Mouse (Mus musculus) midbrain, embryonic 15.5 days (tissue): Measurements from ENCODE around the gene Cd38. TPM values are rescaled to one million over a fixed set of nuclear protein-coding genes. Genes with fewer than 3 reads are reported as not detected.

Experiments
- ATAC-seq: fragments of 200-750 bp; cut with Nextera tagmentation; replicated peaks from 2 replicates; pipeline ENCODE4 v1.8.0; 2017; ENCODE audit warnings: moderate TSS enrichment
- H3K27ac ChIP-seq: fragments of 300-500 bp; sonication (generic); 2 replicates; pipeline ENCODE4 v1.5.1; 2015; ENCODE audit warnings: mild to moderate bottlenecking, inconsistent platforms
- H3K27me3 ChIP-seq: fragments of 300-500 bp; sonication (generic); replicated peaks from 2 replicates; pipeline ENCODE4 v1.6.1; 2015; ENCODE audit warnings: inconsistent platforms
- H3K36me3 ChIP-seq: fragments of 300-500 bp; sonication (generic); replicated peaks from 2 replicates; pipeline ENCODE4 v1.6.1; 2015; ENCODE audit warnings: inconsistent platforms
- H3K4me1 ChIP-seq: fragments of 300-500 bp; sonication (generic); 2 replicates; pipeline ENCODE4 v1.6.1; 2015; ENCODE audit warnings: inconsistent platforms
- H3K4me2 ChIP-seq: fragments of 300-500 bp; sonication (generic); 2 replicates; pipeline ENCODE4 v1.6.1; 2015; ENCODE audit warnings: inconsistent platforms, mild to moderate bottlenecking, moderate library complexity
- H3K4me3 ChIP-seq: fragments of 300-500 bp; sonication (generic); 2 replicates; pipeline ENCODE4 v1.5.1; 2015; ENCODE audit warnings: mild to moderate bottlenecking, inconsistent platforms
- H3K9ac ChIP-seq: fragments of 300-500 bp; sonication (generic); 2 replicates; pipeline ENCODE4 v1.6.1; 2015; ENCODE audit warnings: mild to moderate bottlenecking, inconsistent platforms
- H3K9me3 ChIP-seq: fragments of 300-500 bp; sonication (generic); 2 replicates; pipeline ENCODE4 v1.6.1; 2016; ENCODE audit warnings: inconsistent platforms
- WGBS: fragments of 180-500 bp; shearing (Covaris S2); methylation state at CpG from one replicate; pipeline ENCODE4 v1.1.7; 2015; ENCODE audit warnings: mixed read lengths; 5-methylcytosine and 5-hydroxymethylcytosine counted together
- polyA plus RNA-seq: library from polyadenylated mRNA; unstranded; fragments of >200 nt; fragmentation: Nextera tagmentation; extraction: Ambion mirVana; gene quantifications from 2 replicates; pipeline ENCODE4 v1.2.1, GENCODE M21; 2015

The Cd38 gene
- polyA plus RNA-seq, 1 experiment from 2014 or later = 3.2 TPM

DNA sequence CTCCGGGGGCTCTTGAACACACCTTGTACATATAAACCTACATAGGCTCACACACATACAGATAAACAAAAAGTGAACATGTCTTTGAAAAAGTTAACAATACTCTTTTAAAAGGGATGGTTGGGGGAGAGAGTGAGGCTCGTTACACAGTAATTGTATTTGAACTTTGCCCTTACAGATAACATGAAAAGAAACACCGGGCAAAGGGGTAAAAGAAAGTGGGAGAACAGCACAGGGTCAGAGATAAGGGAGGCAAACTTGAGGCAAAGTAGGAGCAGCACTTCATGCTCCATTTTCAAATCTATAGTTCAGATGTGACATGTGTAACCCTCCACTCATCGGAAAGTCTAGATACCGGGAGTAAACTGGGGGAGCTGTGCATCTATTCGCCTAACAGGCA, 4.7 kb upstream of the Cd38 start:
- Histone ChIP-seq H3K4me1 (peaks cover 3% of the 10 kb centered on the region), H3K36me3 (no peaks in the 10 kb centered on the region), H3K27me3 (no peaks in the 10 kb centered on the region; the same call in 1 of the 2 replicates), H3K4me3 (no peak overlapping the region), H3K4me2 (no peak overlapping the region), H3K9me3 (no peaks in the 10 kb centered on the region), H3K9ac (no peak overlapping the region), H3K27ac (no peak overlapping the region)
- ATAC-seq = no peak
- WGBS = 88% methylated on average over 6 of the region's 6 CpGs

DNA sequence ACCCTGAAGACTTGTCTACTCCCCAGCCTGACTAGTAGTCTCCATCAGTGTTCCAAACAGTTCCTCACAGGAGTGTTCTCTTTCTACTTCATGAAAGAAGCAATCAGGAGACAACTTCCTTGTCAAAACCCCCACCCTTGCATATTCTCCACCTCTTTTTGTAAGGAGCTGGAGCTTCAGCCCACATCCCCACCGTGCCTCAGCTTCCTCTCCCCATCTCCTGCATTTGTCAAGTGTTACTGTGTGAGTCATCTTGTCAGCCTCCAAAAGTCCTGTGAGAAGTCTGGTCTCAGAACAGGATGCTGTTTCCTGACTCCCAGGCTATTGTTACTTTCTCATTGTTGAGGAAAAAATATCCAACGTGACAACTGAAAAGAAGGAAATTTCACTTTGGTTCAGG, 3.0 kb upstream of the Cd38 start:
- no peak for ATAC-seq
- WGBS = 85% methylated on average over 2 of the region's 2 CpGs
- H3K4me1 ChIP-seq = peaks cover 12% of the 10 kb centered on the region

DNA sequence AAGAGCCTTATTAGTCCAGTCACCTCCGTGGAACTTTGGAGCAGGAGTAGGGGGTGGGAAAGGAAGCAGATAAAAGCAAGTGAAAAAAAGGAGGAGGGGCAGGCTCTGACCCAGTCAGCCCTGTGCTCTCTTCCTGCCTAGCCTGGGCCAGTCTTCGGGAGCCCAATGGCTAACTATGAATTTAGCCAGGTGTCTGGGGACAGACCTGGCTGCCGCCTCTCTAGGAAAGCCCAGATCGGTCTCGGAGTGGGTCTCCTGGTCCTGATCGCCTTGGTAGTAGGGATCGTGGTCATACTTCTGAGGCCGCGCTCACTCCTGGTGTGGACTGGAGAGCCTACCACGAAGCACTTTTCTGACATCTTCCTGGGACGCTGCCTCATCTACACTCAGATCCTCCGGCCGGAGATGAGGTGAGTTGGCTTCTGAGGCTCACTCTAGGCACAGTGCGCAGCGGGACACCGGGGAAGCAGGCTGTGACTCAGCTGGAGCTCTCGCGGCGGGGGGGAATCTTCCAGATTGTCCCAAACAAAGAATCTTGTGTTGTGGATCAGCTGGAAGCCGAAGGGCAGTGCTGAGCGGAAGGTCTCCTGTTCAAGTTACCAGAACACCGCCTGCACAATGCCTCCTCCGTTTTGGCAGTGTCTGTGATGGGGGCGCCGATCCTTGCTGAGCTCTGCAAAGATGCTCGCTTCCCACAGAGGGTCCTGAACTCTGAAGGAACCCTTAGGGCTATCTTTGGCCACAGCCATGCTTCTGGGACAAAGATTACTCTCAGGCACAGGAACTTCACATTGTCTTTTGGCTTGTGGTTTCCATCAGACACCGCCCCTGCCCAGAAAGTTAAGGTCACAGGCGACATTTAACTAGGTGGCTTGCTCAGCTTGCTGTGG, 603 bp downstream of the Cd38 start:
- peak; percentile 69; the same call in 1 of the 2 replicates for ATAC-seq
- WGBS = 4% methylated on average over 28 of the region's 28 CpGs
- peak overlapping the region; percentile 32 for H3K4me3 ChIP-seq

More for the DNA sequence above, 3.0 kb upstream of the Cd38 start:
- Histone ChIP-seq H3K27me3 (no peaks in the 10 kb centered on the region; the same call in 1 of the 2 replicates), H3K9ac (no peak overlapping the region), H3K36me3 (no peaks in the 10 kb centered on the region), H3K4me2 (no peak overlapping the region), H3K4me3 (no peak overlapping the region), H3K27ac (no peak overlapping the region), H3K9me3 (no peaks in the 10 kb centered on the region)

DNA sequence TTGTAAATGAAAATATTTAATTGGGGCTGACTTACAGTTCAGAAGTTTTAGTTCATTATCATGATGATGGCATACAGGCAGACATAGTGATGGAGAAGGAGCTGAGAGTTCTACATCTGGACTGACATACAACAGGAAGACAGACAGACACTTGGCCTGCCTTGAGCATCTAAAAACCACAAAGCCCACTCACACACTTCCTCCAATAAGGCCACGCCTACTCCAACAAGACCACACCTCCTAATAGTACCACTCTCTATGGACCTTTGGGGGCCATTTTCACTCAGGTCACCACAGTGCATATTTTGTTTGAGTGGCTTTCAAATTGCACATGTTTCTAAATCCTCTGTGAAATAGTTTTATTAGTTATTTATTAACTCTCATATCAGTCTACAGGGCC, 3.5 kb downstream of the Cd38 start:
- peaks cover 12% of the 10 kb centered on the region for H3K4me1 ChIP-seq
- H3K27ac ChIP-seq = no peak overlapping the region
- H3K9ac ChIP-seq = no peak overlapping the region
- no peak for ATAC-seq
- H3K36me3 ChIP-seq = no peaks in the 10 kb centered on the region
- 62% methylated on average over 1 of the region's 1 CpGs for WGBS
- no peaks in the 10 kb centered on the region; the same call in 1 of the 2 replicates for H3K27me3 ChIP-seq
- no peaks in the 10 kb centered on the region for H3K9me3 ChIP-seq
- no peak overlapping the region for H3K4me2 ChIP-seq
- no peak overlapping the region for H3K4me3 ChIP-seq

More for the DNA sequence above, 603 bp downstream of the Cd38 start:
- H3K4me1 ChIP-seq = peaks cover 12% of the 10 kb centered on the region
- H3K9ac ChIP-seq = 0 out of 2 replicates have a peak overlapping the region, but pooled peaks have one; percentile 5
- no peaks in the 10 kb centered on the region; the same call in 1 of the 2 replicates for H3K27me3 ChIP-seq
- no peaks in the 10 kb centered on the region for H3K9me3 ChIP-seq
- peak overlapping the region; percentile 66 for H3K4me2 ChIP-seq
- no peak overlapping the region for H3K27ac ChIP-seq
- no peaks in the 10 kb centered on the region for H3K36me3 ChIP-seq

DNA sequence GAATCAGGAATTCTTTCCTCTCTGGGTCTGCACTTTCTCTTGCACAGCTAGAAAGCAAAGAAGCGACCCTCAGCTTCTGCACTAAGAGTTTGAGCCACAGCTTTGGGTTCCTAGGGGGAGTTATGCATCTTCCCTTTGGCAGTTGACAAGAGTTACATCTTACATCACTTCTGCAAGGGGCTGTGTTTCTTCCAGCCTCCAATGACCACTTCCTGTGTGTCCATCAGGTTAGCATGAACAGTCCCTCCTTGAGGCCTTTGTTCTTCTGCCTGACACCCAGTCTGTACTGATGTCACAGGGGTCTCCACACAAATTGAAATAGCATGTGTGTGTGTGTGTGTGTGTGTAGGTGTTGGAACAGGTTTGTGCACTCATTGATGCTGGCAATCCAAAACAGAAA, 4.3 kb downstream of the Cd38 start:
- peaks cover 12% of the 10 kb centered on the region for H3K4me1 ChIP-seq
- 70% methylated on average over 1 of the region's 1 CpGs for WGBS
- H3K27me3 ChIP-seq = no peaks in the 10 kb centered on the region; the same call in 1 of the 2 replicates
- H3K27ac ChIP-seq = no peak overlapping the region
- no peak overlapping the region for H3K4me2 ChIP-seq
- H3K9me3 ChIP-seq = no peaks in the 10 kb centered on the region
- no peak overlapping the region for H3K4me3 ChIP-seq
- H3K36me3 ChIP-seq = no peaks in the 10 kb centered on the region
- H3K9ac ChIP-seq = no peak overlapping the region
- no peak for ATAC-seq

DNA sequence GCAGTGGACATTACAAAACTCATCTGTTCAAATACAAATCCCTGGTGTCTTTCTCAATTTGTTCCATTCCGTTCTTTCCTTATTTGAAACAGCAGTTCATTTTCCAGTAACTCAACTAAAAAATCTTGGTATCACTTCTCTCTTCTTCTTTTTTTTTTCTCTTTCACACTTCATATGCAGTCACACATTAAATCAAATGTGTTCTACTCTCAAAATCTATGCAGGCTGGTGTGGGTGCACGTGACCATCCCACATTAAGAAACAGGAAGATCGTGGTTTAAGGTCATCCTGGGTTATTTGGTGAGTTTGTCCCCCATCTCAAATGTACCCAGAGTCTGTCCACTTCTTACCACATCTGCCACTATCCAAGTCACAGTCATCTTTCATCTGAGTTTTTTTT, 13.7 kb downstream of the Cd38 start:
- H3K4me1 ChIP-seq = no peaks in the 10 kb centered on the region
- no peak for ATAC-seq
- H3K9ac ChIP-seq = no peak overlapping the region
- no peak overlapping the region for H3K4me2 ChIP-seq
- H3K27ac ChIP-seq = no peak overlapping the region
- no peak overlapping the region for H3K4me3 ChIP-seq
- no peaks in the 10 kb centered on the region for H3K9me3 ChIP-seq
- 88% methylated on average over 3 of the region's 3 CpGs for WGBS
- H3K36me3 ChIP-seq = no peaks in the 10 kb centered on the region
- H3K27me3 ChIP-seq = no peaks in the 10 kb centered on the region

DNA sequence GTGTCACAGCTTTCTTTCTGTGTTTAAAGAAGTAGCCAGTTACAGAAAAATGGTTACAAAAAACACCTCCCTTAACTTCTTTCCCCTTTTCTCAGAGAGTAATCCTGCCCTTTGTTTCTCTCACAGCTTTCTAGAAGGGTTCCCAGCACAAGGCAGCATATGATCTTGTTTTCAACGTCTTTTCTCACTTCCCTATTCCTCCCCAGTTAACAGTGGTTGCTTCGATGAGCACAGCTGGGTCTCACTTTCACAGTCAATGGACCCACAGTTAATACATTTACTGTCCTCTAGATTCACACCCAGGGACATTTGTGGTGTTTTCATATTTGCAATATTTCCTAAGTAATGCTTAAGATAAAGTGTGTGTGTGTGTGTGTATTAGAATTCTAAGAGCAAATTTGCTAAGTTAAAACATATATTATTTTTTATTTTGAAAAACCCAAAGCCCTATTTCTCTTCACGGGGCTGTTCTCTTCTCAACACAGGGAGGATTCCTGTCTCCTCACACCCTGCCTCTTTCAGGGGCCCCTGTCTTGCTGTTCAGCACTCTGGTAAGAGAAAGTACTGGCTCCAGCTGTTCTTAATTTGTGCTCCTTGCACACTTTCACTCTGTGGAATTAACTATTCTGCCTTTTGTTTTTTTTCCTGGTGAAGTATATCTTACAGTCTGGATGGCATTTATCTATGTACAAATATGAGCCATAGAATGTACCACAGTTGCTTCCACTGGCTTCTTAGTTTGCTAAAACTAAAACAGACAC, 16.9 kb downstream of the Cd38 start:
- H3K27me3 ChIP-seq = no peaks in the 10 kb centered on the region
- no peaks in the 10 kb centered on the region for H3K4me1 ChIP-seq
- H3K9me3 ChIP-seq = no peaks in the 10 kb centered on the region
- whole genome bisulfite sequencing = 23% methylated on average over 3 of the region's 3 CpGs
- H3K36me3 ChIP-seq = no peaks in the 10 kb centered on the region
- no peak overlapping the region for H3K9ac ChIP-seq
- ATAC-seq = no peak
- H3K4me3 ChIP-seq = no peak overlapping the region
- H3K4me2 ChIP-seq = no peak overlapping the region
- H3K27ac ChIP-seq = no peak overlapping the region

DNA sequence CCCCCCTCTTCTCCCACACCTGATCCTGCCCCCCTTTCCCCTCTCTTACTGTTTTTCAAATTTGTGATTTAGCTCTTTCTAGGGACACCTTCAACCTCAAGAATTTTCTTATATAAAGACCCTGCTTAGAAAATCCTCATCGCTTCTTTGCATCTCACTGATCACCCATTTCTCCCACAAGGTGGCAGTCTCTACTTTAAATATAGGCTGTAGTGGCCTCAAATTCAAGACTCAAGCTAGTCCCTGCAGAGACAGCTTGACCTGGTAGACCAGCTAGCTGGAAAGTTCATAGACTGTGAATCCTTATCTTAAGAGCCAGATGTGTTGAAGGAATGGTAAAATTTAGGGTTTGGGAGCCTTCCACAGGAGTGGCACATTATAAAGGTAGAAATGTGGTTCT, 24.0 kb downstream of the Cd38 start:
- no peak for ATAC-seq
- no peak overlapping the region for H3K4me3 ChIP-seq
- 21% methylated on average over 1 of the region's 1 CpGs for WGBS
- no peak overlapping the region for H3K4me2 ChIP-seq
- H3K36me3 ChIP-seq = no peaks in the 10 kb centered on the region
- no peak overlapping the region for H3K9ac ChIP-seq
- H3K4me1 ChIP-seq = no peaks in the 10 kb centered on the region
- no peak overlapping the region for H3K27ac ChIP-seq
- H3K9me3 ChIP-seq = no peaks in the 10 kb centered on the region
- no peaks in the 10 kb centered on the region for H3K27me3 ChIP-seq

DNA sequence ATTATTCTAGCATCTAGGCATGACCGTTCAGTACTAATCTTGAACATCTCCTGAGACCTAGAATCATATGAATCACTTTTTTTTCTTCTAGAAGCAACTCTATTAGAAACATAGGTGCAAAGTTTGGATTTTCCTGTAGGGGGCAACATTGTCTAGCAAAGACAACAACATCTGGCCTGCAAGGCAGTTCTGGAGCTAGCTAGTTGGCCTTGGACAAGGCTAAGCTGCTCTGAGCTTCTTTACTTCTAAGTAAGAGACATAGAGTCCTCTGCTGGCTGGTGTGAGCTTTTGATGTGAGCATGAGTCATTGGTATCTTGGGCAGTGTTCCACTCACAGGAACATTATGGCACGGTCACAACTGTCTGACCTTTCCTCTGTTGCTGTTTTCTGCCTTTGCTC, 25.8 kb downstream of the Cd38 start:
- Histone ChIP-seq H3K27me3 (no peaks in the 10 kb centered on the region), H3K9ac (no peak overlapping the region), H3K27ac (no peak overlapping the region), H3K36me3 (no peaks in the 10 kb centered on the region), H3K4me1 (no peaks in the 10 kb centered on the region), H3K4me2 (no peak overlapping the region), H3K4me3 (no peak overlapping the region), H3K9me3 (no peaks in the 10 kb centered on the region)
- ATAC-seq = no peak
- WGBS = 79% methylated on average over 2 of the region's 2 CpGs

DNA sequence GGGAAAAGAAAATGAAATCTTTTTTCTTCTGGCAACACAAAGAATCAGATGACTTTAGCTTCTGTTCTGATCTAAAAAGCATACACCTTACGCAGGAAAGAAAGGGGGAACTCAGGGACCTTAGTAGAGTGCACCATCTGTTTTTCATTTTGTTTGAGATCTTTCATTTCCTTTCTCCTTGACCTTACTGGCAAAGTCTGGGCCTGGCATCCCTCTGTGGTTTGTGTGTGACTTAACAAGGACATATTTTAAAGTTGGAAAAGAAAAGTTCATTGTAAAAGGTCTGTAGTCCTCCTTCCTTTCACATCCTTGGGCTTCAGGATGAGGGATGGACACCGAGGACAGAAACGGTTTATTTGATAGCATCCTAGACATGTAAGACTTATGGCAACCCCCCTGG, 27.6 kb downstream of the Cd38 start:
- no peak overlapping the region for H3K27ac ChIP-seq
- H3K9me3 ChIP-seq = no peaks in the 10 kb centered on the region
- H3K27me3 ChIP-seq = no peaks in the 10 kb centered on the region
- no peak overlapping the region for H3K9ac ChIP-seq
- no peak for ATAC-seq
- H3K4me2 ChIP-seq = no peak overlapping the region
- H3K4me1 ChIP-seq = no peaks in the 10 kb centered on the region
- no peaks in the 10 kb centered on the region for H3K36me3 ChIP-seq
- 95% methylated on average over 3 of the region's 3 CpGs for WGBS
- H3K4me3 ChIP-seq = no peak overlapping the region

DNA sequence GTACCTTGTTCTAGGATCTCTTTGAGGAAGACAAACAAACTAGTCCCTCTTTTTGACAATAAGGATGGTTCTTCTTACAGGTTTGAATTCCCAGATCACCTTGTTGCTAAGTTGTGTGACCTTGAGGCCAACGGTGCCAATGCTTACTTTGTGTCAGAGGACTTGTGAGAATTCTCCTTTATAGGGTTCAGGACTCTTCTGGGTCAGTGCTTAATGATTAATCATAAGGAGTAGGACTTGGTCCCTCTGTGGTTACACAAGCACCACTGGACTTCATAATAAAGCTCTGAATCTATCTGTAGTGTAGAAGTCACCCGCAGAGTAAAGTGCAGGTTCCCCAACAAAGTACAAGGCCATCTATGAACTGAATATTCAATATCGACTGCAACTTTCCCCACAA, 36.3 kb downstream of the Cd38 start:
- H3K27me3 ChIP-seq = no peaks in the 10 kb centered on the region
- WGBS = 92% methylated on average over 3 of the region's 3 CpGs
- no peaks in the 10 kb centered on the region for H3K4me1 ChIP-seq
- no peaks in the 10 kb centered on the region for H3K9me3 ChIP-seq
- no peak overlapping the region for H3K4me3 ChIP-seq
- H3K36me3 ChIP-seq = no peaks in the 10 kb centered on the region
- no peak for ATAC-seq
- no peak overlapping the region for H3K27ac ChIP-seq
- no peak overlapping the region for H3K4me2 ChIP-seq
- no peak overlapping the region for H3K9ac ChIP-seq

DNA sequence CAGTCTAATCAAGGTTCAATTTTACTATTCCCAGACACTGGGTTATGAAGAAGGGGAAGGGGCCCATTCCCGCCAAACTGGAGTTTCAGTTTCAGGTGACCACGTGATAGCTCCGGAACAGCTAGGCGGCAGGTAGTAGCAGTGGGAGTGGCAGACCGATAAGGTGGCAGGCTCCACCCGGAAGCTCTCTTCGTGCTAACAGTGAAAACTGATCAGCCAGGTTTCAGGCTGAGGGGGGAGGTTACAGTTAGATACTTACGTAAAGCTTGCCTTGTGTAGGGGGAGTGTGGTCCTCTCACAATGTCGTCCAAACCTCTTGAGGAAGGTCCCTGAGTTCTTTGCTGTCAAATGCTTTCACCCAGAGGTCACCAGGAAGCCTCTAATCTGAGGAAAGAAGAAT, 40.9 kb downstream of the Cd38 start:
- Histone ChIP-seq H3K9ac (no peak overlapping the region), H3K4me3 (no peak overlapping the region), H3K27me3 (no peaks in the 10 kb centered on the region), H3K4me1 (no peaks in the 10 kb centered on the region), H3K36me3 (no peaks in the 10 kb centered on the region), H3K9me3 (no peaks in the 10 kb centered on the region), H3K4me2 (no peak overlapping the region), H3K27ac (no peak overlapping the region)
- 71% methylated on average over 9 of the region's 9 CpGs for WGBS
- ATAC-seq = no peak
